9 mouse cellular contexts compared by ENCODE assay signal in the genomic region with DNA sequence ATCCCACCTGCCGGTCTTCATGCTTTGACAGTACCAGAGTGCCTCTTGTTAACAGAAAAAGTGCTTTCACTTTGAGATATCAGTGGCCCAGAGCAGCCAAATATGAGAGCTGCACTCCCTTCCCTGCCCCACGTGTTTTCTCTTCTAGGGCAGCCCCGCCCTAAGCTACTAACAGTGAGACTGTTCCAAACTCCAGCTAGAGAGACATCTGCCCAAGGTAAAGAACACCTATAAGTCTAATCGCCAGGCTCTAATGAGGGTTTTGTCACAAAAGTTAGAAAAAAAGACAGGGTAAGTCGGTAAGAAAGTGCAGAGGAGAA. TPM values are rescaled to one million over a fixed set of nuclear protein-coding genes. Genes with fewer than 3 reads are reported as not detected.
DNase-seq lines count a peak whose midpoint lies in the region; ATAC-seq and TF ChIP-seq lines count a peak whose summit lies in the region.
"Had no signal": no experiment of that assay in that cellular context is flagged by ENCODE, and none has a peak within 500 bp of the region (broad histone marks: within the 10 kb centered on the region; RNA-seq: fewer than 3 reads in every experiment).

No protein-coding gene starts in this region.

- peak overlapping the region; percentile 49; the same call in 1 of the 2 replicates for H3K4me3 ChIP-seq in spleen, adult 2 months (ENCODE audit: extremely low read depth, insufficient read depth, insufficient read length)
- peak overlapping the region; percentile 51 for H3K4me3 ChIP-seq in liver, embryonic 12.5 days
- peak overlapping the region; percentile 41; the same call in 1 of the 2 replicates for H3K4me3 ChIP-seq in stomach, postnatal 0 days (ENCODE audit: low read depth, low read length)

- no peak for TF ChIP-seq POLR2A in spleen, adult 2 months (IDR thresholded peaks at IDR 0.05; ENCODE audit: low read depth, low read length)

- H3K27me3 ChIP-seq in spleen, adult 2 months (ENCODE audit: control insufficient read depth, insufficient read depth, low read length): no peaks in the 10 kb centered on the region; the same call in 1 of the 2 replicates
- no peaks in the 10 kb centered on the region for H3K27me3 ChIP-seq in liver, embryonic 12.5 days (replicated peaks)
- H3K27me3 ChIP-seq in stomach, postnatal 0 days (ENCODE audit: control insufficient read depth, insufficient read depth, low read length): no peaks in the 10 kb centered on the region

- no peak for DNase-seq in frontal cortex, postnatal 14 days (ENCODE audit: low spot score in 2 of 2)
- no peak for DNase-seq in spleen, adult 2 months (ENCODE audit: low read depth in 1 of 2, low spot score in 2 of 2)
- no peak for DNase-seq in spleen, adult 18-20 months
- DNase-seq in stomach, postnatal 0 days (ENCODE audit: low spot score): no peak
- DNase-seq in layer of hippocampus, adult 8-10 months (ENCODE audit: low spot score in 2 of 2): no peak
- no peak for DNase-seq in retina, postnatal 1 day

- 51% methylated on average over 5 of the region's 5 CpGs for WGBS in spleen, adult 2 months
- 32% methylated on average over 5 of the region's 5 CpGs for WGBS in liver, embryonic 12.5 days (ENCODE audit: insufficient replicate concordance)
- 34% methylated on average over 5 of the region's 5 CpGs for WGBS in stomach, postnatal 0 days

- H3K9me3 ChIP-seq in liver, embryonic 12.5 days (replicated peaks): 0 out of 2 replicates have a peak, but pooled peaks cover 9% of the 10 kb centered on the region
- H3K9me3 ChIP-seq in stomach, postnatal 0 days (ENCODE audit: control insufficient read depth, low read length): 0 out of 2 replicates have a peak, but pooled peaks cover 2% of the 10 kb centered on the region

- no peak overlapping the region for H3K27ac ChIP-seq in spleen, adult 2 months (ENCODE audit: insufficient read depth, low read length)
- H3K27ac ChIP-seq in liver, embryonic 12.5 days: no peak overlapping the region
- H3K27ac ChIP-seq in stomach, postnatal 0 days (replicated peaks): no peak overlapping the region
- H3K27ac ChIP-seq: macrophage had no signal

- no peak for TF ChIP-seq EP300 in stomach, postnatal 0 days (optimal IDR thresholded peaks at IDR 0.05)

- ATAC-seq in frontal cortex, adult (ENCODE audit: low TSS enrichment): peak; percentile 67
- ATAC-seq in liver, embryonic 12.5 days: peak; percentile 61
- 0 out of 2 replicates have a peak, but pooled peaks have one; percentile 32 for ATAC-seq in stomach, postnatal 0 days (ENCODE audit: low FRiP score, low TSS enrichment)

- H3K36me3 ChIP-seq in spleen, adult 2 months (ENCODE audit: control insufficient read depth, insufficient read depth, low read length): no peaks in the 10 kb centered on the region
- no peaks in the 10 kb centered on the region for H3K36me3 ChIP-seq in liver, embryonic 12.5 days
- no peaks in the 10 kb centered on the region for H3K36me3 ChIP-seq in stomach, postnatal 0 days (ENCODE audit: control insufficient read depth, insufficient read depth, low read length)

- H3K4me1 ChIP-seq in spleen, adult 2 months (ENCODE audit: control insufficient read depth, insufficient read depth, insufficient read length): no peaks in the 10 kb centered on the region; the same call in 1 of the 2 replicates
- peaks cover 13% of the 10 kb centered on the region; the same call in 1 of the 2 replicates for H3K4me1 ChIP-seq in liver, embryonic 12.5 days
- no peaks in the 10 kb centered on the region for H3K4me1 ChIP-seq in stomach, postnatal 0 days (replicated peaks; ENCODE audit: control insufficient read depth, insufficient read depth)

- peak overlapping the region; percentile 83 for H3K4me2 ChIP-seq in liver, embryonic 12.5 days
- peak overlapping the region; percentile 74 for H3K4me2 ChIP-seq in stomach, postnatal 0 days (replicated peaks; ENCODE audit: low read depth)

- TF ChIP-seq CTCF in spleen, adult 2 months (IDR thresholded peaks at IDR 0.05; ENCODE audit: extremely low read depth, insufficient read depth, insufficient read length, insufficient replicate concordance): no peak
- no peak for TF ChIP-seq CTCF in stomach, postnatal 0 days (IDR thresholded peaks at IDR 0.05; ENCODE audit: low read depth)

- H3K9ac ChIP-seq in liver, embryonic 12.5 days: peak overlapping the region; percentile 58; the same call in 1 of the 2 replicates
- no peak overlapping the region for H3K9ac ChIP-seq in stomach, postnatal 0 days (ENCODE audit: low read length)

RNA-seq across cellular contexts. Expression of gene Gm281, which starts 19.7 kb away (rescaled TPM):
- not detected in 2 replicates for polyA plus RNA-seq in spleen, adult 2 months (2012; rRNA removed)
- not detected in 2 replicates for polyA plus RNA-seq in liver, embryonic 12.5 days (2016; fragmentation: Nextera tagmentation; extraction: Ambion mirVana)
- polyA plus RNA-seq in stomach, postnatal 0 days (2015; fragmentation: Nextera tagmentation; extraction: Ambion mirVana): not detected in 2 replicates
- not detected for total RNA-seq in layer of hippocampus, adult 8-10 months (2022)
- polyA plus RNA-seq: macrophage had no signal

RNA-seq across cellular contexts. Expression of gene Atxn7, which starts 27.2 kb away (rescaled TPM):
- 20.3 and 24.3 TPM in 2 replicates for polyA plus RNA-seq in spleen, adult 2 months (2012; rRNA removed)
- polyA plus RNA-seq in liver, embryonic 12.5 days (2016; fragmentation: Nextera tagmentation; extraction: Ambion mirVana): 2.0 and 2.5 TPM in 2 replicates
- polyA plus RNA-seq in stomach, postnatal 0 days (2015; fragmentation: Nextera tagmentation; extraction: Ambion mirVana): 3.7 and 4.3 TPM in 2 replicates
- total RNA-seq in layer of hippocampus, adult 8-10 months (2022): 10 to 100 TPM; 26.4 to 33.7 (median 29.2) TPM

RNA-seq across cellular contexts. Expression of gene Thoc7, which starts 27.6 kb away (rescaled TPM):
- 7.0 and 8.2 TPM in 2 replicates for polyA plus RNA-seq in spleen, adult 2 months (2012; rRNA removed)
- polyA plus RNA-seq in liver, embryonic 12.5 days (2016; fragmentation: Nextera tagmentation; extraction: Ambion mirVana): 116 TPM in 2 replicates
- 130 and 138 TPM in 2 replicates for polyA plus RNA-seq in stomach, postnatal 0 days (2015; fragmentation: Nextera tagmentation; extraction: Ambion mirVana)
- total RNA-seq in layer of hippocampus, adult 8-10 months (2022): 10 to 100 TPM; 85.6 to 97.3 (median 89.8) TPM

Comparison
In these comparisons a context has a peak if more than half of its experiments do, and no peak if none do; other contexts are left out.
1. RNA of gene Thoc7, which starts 27.6 kb away (polyA plus RNA-seq): 130 to 138 TPM in stomach, postnatal 0 days and 116 TPM in liver, embryonic 12.5 days; 7.0 to 8.2 TPM in spleen, adult 2 months; every median in the first group is over 10 times any median in the second.
2. Peak in every context shown above with its lines, with median percentiles within 50 percentile points of each other: ATAC-seq and H3K4me3 ChIP-seq.